Mouse (Mus musculus): ENCODE data around the gene Mgmt.

DNA sequence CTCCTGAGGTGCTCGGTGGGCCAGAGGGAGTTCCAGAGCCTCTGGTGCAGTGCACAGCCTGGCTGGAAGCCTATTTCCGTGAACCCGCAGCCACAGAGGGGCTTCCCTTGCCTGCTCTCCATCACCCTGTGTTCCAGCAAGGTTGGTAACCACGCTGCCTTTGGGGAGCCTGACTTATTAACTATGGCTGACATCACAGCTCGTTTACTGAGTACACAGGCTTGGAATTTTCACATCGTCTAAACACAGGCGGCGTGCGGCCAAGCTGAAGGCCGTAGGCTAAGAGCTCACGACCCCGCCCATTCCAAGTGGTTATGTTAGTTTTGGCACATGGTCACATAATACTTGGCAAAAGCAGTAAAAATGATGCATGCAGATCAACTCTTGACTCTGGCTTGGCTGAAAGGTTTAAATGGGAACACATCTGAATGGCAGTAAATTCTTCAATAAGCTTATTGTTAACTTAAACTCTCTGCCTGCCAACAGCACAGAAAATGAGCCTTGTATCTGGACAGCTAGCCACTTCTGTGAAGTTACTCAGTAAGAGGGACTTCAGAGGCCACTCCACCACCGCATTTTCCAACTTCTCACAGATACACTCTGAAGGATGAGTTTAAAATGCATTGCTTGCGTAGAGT is 191.7 kb downstream of the Mgmt start:
- no peak for TF ChIP-seq POLR2A (IDR thresholded peaks at IDR 0.05; ENCODE audit: borderline replicate concordance, control insufficient read depth, low read depth, low read length)
- no peak for TF ChIP-seq CTCF (IDR thresholded peaks at IDR 0.05; ENCODE audit: control insufficient read depth, insufficient read depth, low read length)
